Comparison of ENCODE assay signal across 33 mouse cellular contexts in genomic region chr9:61263335-61263734, GRCm38 (mm10).
"Had no signal": no experiment of that assay in that cellular context is flagged by ENCODE, and none has a peak within 500 bp of the region (broad histone marks: within the 10 kb centered on the region; RNA-seq: fewer than 3 reads in every experiment).

No protein-coding gene starts in this region.

- ATAC-seq: liver, embryonic 12.5 days; liver, postnatal 0 days; lung, postnatal 0 days; midbrain, embryonic 13.5 days; midbrain, embryonic 15.5 days; midbrain, embryonic 16.5 days had no signal

- DNase-seq: left cerebral cortex, postnatal 4 days; liver; liver, embryonic 13.5 days; liver, postnatal 0 days; lung, adult 18-20 months; lung, adult 2 months; lung, embryonic 14.5 days; lung, postnatal 10 days; lung, postnatal 14 days; lung, postnatal 36 days; lung, postnatal 4 days; midbrain, embryonic 14.5 days had no signal

- H3K27ac ChIP-seq: limb, embryonic 10.5 days; limb, embryonic 12.5 days; limb, embryonic 13.5 days; limb, embryonic 15.5 days; liver, embryonic 12.5 days; liver, embryonic 13.5 days; liver, embryonic 14.5 days; liver, embryonic 15.5 days; lung, embryonic 15.5 days; macrophage; midbrain, embryonic 10.5 days; midbrain, embryonic 12.5 days; midbrain, embryonic 13.5 days; midbrain, embryonic 15.5 days; neural tube, embryonic 12.5 days; neural tube, embryonic 13.5 days had no signal

- H3K4me2 ChIP-seq: limb, embryonic 12.5 days; limb, embryonic 13.5 days; limb, embryonic 15.5 days; liver, embryonic 11.5 days; liver, embryonic 12.5 days; liver, embryonic 13.5 days; liver, embryonic 15.5 days; lung, embryonic 14.5 days; lung, embryonic 15.5 days; midbrain, embryonic 11.5 days; midbrain, embryonic 12.5 days; midbrain, embryonic 13.5 days; midbrain, embryonic 15.5 days; neural tube, embryonic 12.5 days; neural tube, embryonic 13.5 days had no signal

- H3K9ac ChIP-seq: limb, embryonic 12.5 days; limb, embryonic 13.5 days; limb, embryonic 15.5 days; liver, embryonic 12.5 days; liver, embryonic 13.5 days; liver, embryonic 14.5 days; liver, embryonic 15.5 days; liver, postnatal 0 days; lung, embryonic 14.5 days; lung, embryonic 15.5 days; midbrain, embryonic 12.5 days; midbrain, embryonic 13.5 days; midbrain, embryonic 15.5 days; neural tube, embryonic 12.5 days; neural tube, embryonic 13.5 days had no signal

- H3K36me3 ChIP-seq: limb, embryonic 10.5 days; limb, embryonic 12.5 days; limb, embryonic 13.5 days; limb, embryonic 15.5 days; liver, embryonic 12.5 days; liver, embryonic 13.5 days; liver, embryonic 15.5 days; lung, embryonic 15.5 days; midbrain, embryonic 10.5 days; midbrain, embryonic 12.5 days; midbrain, embryonic 13.5 days; midbrain, embryonic 15.5 days; neural tube, embryonic 12.5 days; neural tube, embryonic 13.5 days had no signal

- H3K4me3 ChIP-seq: limb, embryonic 10.5 days; limb, embryonic 12.5 days; limb, embryonic 13.5 days; limb, embryonic 15.5 days; liver, embryonic 12.5 days; liver, embryonic 13.5 days; liver, embryonic 15.5 days; lung, embryonic 15.5 days; megakaryocyte, embryonic 14.5 days; midbrain, embryonic 10.5 days; midbrain, embryonic 12.5 days; midbrain, embryonic 13.5 days; midbrain, embryonic 15.5 days; myocyte; neural tube, embryonic 12.5 days; neural tube, embryonic 13.5 days had no signal

- H3K9me3 ChIP-seq: limb, embryonic 10.5 days; limb, embryonic 15.5 days; liver, embryonic 12.5 days; liver, embryonic 13.5 days; liver, embryonic 15.5 days; lung, embryonic 15.5 days; neural tube, embryonic 12.5 days; neural tube, embryonic 13.5 days had no signal

- H3K4me1 ChIP-seq: liver, embryonic 15.5 days had no signal

- H3K27me3 ChIP-seq: limb, embryonic 15.5 days; midbrain, embryonic 13.5 days; midbrain, embryonic 15.5 days; neural tube, embryonic 12.5 days had no signal
